Mouse (Mus musculus) embryonic facial prominence, embryonic 12.5 days (tissue): ENCODE data around the gene Gzf1. TPM values are rescaled to one million over a fixed set of nuclear protein-coding genes. Genes with fewer than 3 reads are reported as not detected.

ENCODE experiments used
- ATAC-seq: fragments of 200-750 bp; cut with Nextera tagmentation; 2 replicates; pipeline ENCODE4 v1.8.0; 2017; ENCODE audit not compliant: insufficient number of reproducible peaks, insufficient read depth, low FRiP score, low TSS enrichment
- H3K27ac ChIP-seq: fragments of 300-500 bp; sonication (generic); 2 replicates; pipeline ENCODE4 v1.5.1; 2016; ENCODE audit warnings: mild to moderate bottlenecking
- H3K27me3 ChIP-seq: fragments of 300-500 bp; sonication (generic); 2 replicates; pipeline ENCODE4 v1.6.1; 2016; ENCODE audit warnings: mild to moderate bottlenecking, moderate library complexity
- H3K36me3 ChIP-seq: fragments of 300-500 bp; sonication (generic); 2 replicates; pipeline ENCODE4 v1.6.1; 2016; ENCODE audit warnings: mild to moderate bottlenecking
- H3K4me1 ChIP-seq: fragments of 300-500 bp; sonication (generic); 2 replicates; pipeline ENCODE4 v1.6.1; 2016
- H3K4me2 ChIP-seq: fragments of 300-500 bp; sonication (generic); replicated peaks from 2 replicates; pipeline ENCODE4 v1.6.1; 2016; ENCODE audit warnings: mild to moderate bottlenecking, moderate library complexity
- H3K4me3 ChIP-seq: fragments of 300-500 bp; sonication (generic); 2 replicates; pipeline ENCODE4 v1.5.1; 2016; ENCODE audit warnings: mild to moderate bottlenecking
- H3K9ac ChIP-seq: fragments of 300-500 bp; sonication (generic); 2 replicates; pipeline ENCODE4 v1.6.1; 2016; ENCODE audit warnings: mild to moderate bottlenecking, moderate library complexity
- H3K9me3 ChIP-seq: fragments of 300-500 bp; sonication (generic); 2 replicates; pipeline ENCODE4 v1.6.1; 2016; ENCODE audit warnings: mild to moderate bottlenecking, moderate library complexity
- WGBS: fragments of 180-500 bp; shearing (Covaris S2); methylation state at CpG from one replicate; pipeline ENCODE4 v1.1.7; 2016; 5-methylcytosine and 5-hydroxymethylcytosine counted together
- polyA plus RNA-seq: library from polyadenylated mRNA; unstranded; fragments of >200 nt; fragmentation: Nextera tagmentation; extraction: Ambion mirVana; gene quantifications from 2 replicates; pipeline ENCODE4 v1.2.1, GENCODE M21; 2016

Gene Gzf1
- polyA plus RNA-seq, 1 experiment from 2014 or later: 25.1 TPM

DNA sequence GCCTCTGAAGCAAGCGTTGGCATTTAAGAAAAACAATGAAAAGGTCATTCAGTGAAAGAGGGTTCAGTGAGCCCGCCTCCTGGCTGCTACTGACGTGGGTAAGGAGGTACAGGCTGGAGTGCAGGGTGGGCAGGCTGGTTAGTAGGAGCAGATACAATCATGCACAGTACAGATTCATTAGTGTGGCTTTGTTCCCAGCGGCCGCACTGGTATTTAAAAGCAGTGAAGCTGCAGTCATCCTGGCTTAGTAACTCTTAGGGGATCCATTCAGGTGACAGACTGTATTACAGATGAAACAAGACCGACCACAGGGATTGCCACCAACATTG, 26.3 kb downstream of the Gzf1 start:
- Histone ChIP-seq H3K9me3 (no peaks in the 10 kb centered on the region), H3K9ac (no peak overlapping the region), H3K27ac (no peak overlapping the region), H3K4me1 (no peaks in the 10 kb centered on the region), H3K4me2 (no peak overlapping the region), H3K27me3 (no peaks in the 10 kb centered on the region), H3K36me3 (peaks cover 12% of the 10 kb centered on the region; the same call in 1 of the 2 replicates), H3K4me3 (no peak overlapping the region)
- WGBS: 82% methylated on average over 6 of the region's 6 CpGs
- 0 out of 2 replicates have a peak, but pooled peaks have one; percentile 35 for ATAC-seq

DNA sequence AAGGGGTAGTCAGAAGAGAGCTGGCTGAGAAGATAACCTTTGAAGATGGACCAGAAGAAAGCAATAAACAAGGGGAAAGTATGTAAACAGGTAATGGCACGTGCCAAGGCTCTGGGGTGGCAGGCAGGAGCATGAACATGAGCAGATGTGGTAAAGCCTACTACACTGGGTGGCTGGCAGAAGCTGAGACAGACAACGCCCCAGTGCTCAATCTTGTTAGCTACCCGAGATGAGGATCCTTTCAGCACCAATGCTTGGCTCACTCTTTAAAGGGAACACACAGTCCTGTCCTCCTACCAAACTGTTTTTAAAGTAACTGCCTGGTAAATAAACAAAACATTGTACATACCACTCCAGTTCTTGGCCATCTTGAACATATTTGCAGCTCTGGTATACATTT, 31.5 kb downstream of the Gzf1 start:
- H3K36me3 ChIP-seq: 0 out of 2 replicates have a peak, but pooled peaks cover 7% of the 10 kb centered on the region
- H3K27me3 ChIP-seq: no peaks in the 10 kb centered on the region
- H3K9ac ChIP-seq: no peak overlapping the region
- H3K4me3 ChIP-seq: no peak overlapping the region
- 79% methylated on average over 3 of the region's 3 CpGs for WGBS
- H3K27ac ChIP-seq: no peak overlapping the region
- no peak overlapping the region for H3K4me2 ChIP-seq
- H3K9me3 ChIP-seq: no peaks in the 10 kb centered on the region
- ATAC-seq: no peak
- H3K4me1 ChIP-seq: no peaks in the 10 kb centered on the region

DNA sequence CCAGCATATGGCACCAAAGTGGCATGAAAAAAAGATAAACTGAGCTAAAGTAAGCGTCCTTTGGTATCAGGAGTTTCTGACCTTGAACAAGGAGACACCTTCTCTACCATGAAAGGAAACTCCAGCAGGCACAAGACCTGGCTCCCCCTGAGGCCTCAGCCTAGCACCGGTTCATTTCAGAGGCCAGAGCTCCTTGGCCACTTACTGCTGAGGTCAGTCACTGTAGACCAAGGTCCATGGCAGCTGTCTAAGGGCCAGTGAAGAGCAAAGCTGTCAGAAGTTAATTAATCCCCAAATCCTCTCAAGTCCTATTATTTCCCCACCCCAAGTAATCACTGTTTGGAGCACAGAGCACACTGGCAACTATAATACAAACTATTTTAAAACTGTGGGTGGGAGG, 36.2 kb downstream of the Gzf1 start:
- H3K36me3 ChIP-seq: no peaks in the 10 kb centered on the region
- no peaks in the 10 kb centered on the region for H3K9me3 ChIP-seq
- H3K27ac ChIP-seq: no peak overlapping the region
- H3K9ac ChIP-seq: no peak overlapping the region
- no peaks in the 10 kb centered on the region for H3K4me1 ChIP-seq
- no peak for ATAC-seq
- WGBS: 69% methylated on average over 2 of the region's 2 CpGs
- no peak overlapping the region for H3K4me2 ChIP-seq
- H3K27me3 ChIP-seq: no peaks in the 10 kb centered on the region
- no peak overlapping the region for H3K4me3 ChIP-seq

DNA sequence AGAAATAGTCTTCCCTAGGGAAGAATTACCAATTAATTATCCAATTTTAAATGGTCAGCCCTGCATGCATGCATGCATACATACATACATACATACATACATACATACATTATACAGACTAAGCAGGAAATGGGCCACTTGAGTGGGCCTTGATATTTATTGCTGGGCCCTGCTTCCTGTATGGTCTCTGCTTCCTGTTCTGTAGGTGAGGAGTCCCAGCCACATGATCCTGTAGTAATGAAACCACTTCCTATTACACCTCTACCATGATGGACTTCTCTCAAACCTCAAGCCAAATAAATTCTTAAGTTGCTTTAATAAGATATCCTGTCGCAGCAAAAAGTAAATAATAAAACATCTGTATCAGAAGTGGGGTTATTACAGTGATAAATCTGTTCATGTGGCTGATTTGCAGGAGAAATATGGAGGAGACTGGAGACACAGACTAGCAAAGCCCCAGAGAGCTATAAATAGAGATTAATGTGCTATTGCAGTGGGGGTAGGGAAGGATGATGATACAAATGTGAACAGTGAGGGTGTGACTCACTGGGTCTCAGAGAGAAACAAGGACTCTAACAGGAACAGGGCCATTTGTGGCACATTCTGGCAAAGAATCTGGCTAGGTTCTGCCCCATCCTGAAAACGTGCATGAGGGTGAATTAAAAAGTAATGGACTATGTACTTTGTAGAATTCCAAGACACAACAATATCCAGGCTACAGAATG, 38.6 kb downstream of the Gzf1 start:
- H3K9me3 ChIP-seq: no peaks in the 10 kb centered on the region
- no peaks in the 10 kb centered on the region for H3K36me3 ChIP-seq
- H3K4me3 ChIP-seq: no peak overlapping the region
- 84% methylated on average over 2 of the region's 2 CpGs for WGBS
- no peak overlapping the region for H3K9ac ChIP-seq
- H3K27ac ChIP-seq: no peak overlapping the region
- no peaks in the 10 kb centered on the region for H3K27me3 ChIP-seq
- no peak overlapping the region for H3K4me2 ChIP-seq
- no peak for ATAC-seq
- H3K4me1 ChIP-seq: no peaks in the 10 kb centered on the region

DNA sequence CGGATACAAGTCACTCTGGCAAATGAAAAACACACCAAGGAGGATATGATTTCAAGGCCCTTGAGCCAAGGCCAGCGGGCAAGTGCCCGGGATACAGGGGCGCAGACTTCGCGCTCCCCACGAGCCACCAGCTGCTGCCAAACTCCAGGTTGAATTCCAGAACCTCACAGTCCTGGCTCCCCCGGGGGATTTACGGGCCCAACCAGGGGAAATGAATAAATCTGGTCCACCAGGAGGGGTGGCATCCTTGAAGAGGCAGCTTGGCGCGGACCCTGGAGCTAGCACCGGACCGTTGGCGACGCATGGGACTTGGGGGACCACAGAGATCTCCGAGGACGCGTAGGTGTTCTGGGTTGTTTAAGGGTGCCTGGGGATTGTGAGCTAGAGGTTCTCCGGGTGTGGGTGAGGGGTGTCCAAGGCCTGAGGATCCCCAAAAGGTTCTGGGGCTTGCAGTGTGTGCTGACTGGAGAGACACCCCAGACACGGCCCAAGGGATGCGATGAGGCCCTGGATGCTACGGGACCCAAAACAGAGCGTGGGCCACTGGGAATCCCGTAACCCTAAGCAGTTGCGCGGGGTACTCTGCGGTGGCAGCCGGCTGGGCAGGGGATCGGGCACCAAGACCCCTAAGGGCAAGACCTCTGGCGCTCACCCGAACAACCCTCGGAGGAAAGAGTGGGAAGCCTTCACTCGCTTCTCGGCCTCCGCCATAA, 50.9 kb downstream of the Gzf1 start:
- Histone ChIP-seq H3K9ac (peak overlapping the region; percentile 80), H3K36me3 (no peaks in the 10 kb centered on the region), H3K4me1 (peaks cover 12% of the 10 kb centered on the region; the same call in 1 of the 2 replicates), H3K9me3 (peaks cover 5% of the 10 kb centered on the region; the same call in 1 of the 2 replicates), H3K27ac (0 out of 2 replicates have a peak overlapping the region, but pooled peaks have one; percentile 30), H3K4me2 (peak overlapping the region; percentile 93), H3K27me3 (no peaks in the 10 kb centered on the region), H3K4me3 (peak overlapping the region; percentile 78)
- under 1% methylated on average over 35 of the region's 35 CpGs for WGBS
- peak; percentile 81; the same call in 1 of the 2 replicates for ATAC-seq

DNA sequence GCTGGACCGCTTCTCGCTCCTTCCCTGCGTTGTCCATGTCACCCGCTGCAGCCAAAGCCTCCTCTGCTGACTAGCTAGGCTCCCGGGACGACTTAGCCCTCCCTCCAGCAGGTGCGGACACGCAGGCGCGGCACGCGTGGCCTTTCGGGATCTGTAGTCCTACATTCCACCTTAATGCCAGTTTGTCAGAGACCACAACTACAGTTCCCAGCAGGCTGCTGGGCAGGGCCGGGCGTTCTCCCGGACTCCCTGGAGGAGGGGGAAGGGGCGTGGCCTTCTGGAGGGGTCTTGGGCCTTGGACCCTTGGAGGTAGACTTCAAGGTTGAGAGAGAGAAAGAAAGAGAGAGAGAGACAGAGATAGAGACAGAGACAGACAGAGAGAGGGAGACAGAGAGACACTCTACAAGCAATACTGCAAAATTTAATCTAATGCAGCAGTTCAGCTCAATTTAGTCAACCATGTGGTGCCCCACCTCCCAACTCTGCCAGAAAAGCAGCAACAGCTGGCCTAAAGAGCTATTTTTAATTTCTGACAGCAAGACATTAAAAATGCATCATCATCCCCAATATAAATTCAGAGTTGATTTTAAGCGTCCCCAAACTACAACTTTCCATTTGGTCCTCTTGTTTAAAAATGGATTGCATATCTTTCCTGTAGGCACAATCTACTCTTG, 51.6 kb downstream of the Gzf1 start, which contains the start of gene Napb:
Gene Napb, minus strand, starts transcription at position 141 of the 674 bp plus-strand sequence.
- H3K4me3 ChIP-seq: peak within 1 kb of the TSS; percentile 78
- H3K9me3 ChIP-seq: peaks cover 5% of the 10 kb centered on the region; the same call in 1 of the 2 replicates
- peak within 1 kb of the TSS; percentile 93 for H3K4me2 ChIP-seq
- H3K27me3 ChIP-seq: no peaks in the 10 kb centered on the region
- ATAC-seq: peak; percentile 100
- 4% methylated on average over 18 of the region's 18 CpGs for WGBS
- H3K4me1 ChIP-seq: peaks cover 12% of the 10 kb centered on the region; the same call in 1 of the 2 replicates
- H3K27ac ChIP-seq: 0 out of 2 replicates have a peak within 1 kb of the TSS, but pooled peaks have one; percentile 30
- peak within 1 kb of the TSS; percentile 80 for H3K9ac ChIP-seq
- H3K36me3 ChIP-seq: no peaks in the 10 kb centered on the region

Other genes with a start within 250 kb of the Gzf1 start
- gene Cd93, start 237.5 kb upstream of the Gzf1 start, polyA plus RNA-seq: 6.8 and 7.8 TPM in 2 replicates
- 100 and 103 TPM in 2 replicates for gene Nxt1, start 8.4 kb upstream of the Gzf1 start, polyA plus RNA-seq
- gene Napb, start 51.4 kb downstream of the Gzf1 start, polyA plus RNA-seq: 7.1 and 7.6 TPM in 2 replicates
- not detected in 2 replicates for gene Cstl1, start 69.3 kb downstream of the Gzf1 start, polyA plus RNA-seq
- gene Cst11, start 90.5 kb downstream of the Gzf1 start, polyA plus RNA-seq: not detected in 2 replicates
- gene 8030411F24Rik, start 101.0 kb downstream of the Gzf1 start, polyA plus RNA-seq: not detected in 2 replicates
- gene Cst12, start 108.3 kb downstream of the Gzf1 start, polyA plus RNA-seq: not detected in 2 replicates
- not detected in 2 replicates for gene Cst8, start 117.8 kb downstream of the Gzf1 start, polyA plus RNA-seq
- gene Cst13, start 139.1 kb downstream of the Gzf1 start, polyA plus RNA-seq: not detected in 2 replicates
- not detected in 2 replicates for gene Cst9, start 154.1 kb downstream of the Gzf1 start, polyA plus RNA-seq
- not detected in 2 replicates for gene 9230104L09Rik, start 184.0 kb downstream of the Gzf1 start, polyA plus RNA-seq
- 321 and 339 TPM in 2 replicates for gene Cst3, start 194.7 kb downstream of the Gzf1 start, polyA plus RNA-seq